Mouse (Mus musculus) heart, postnatal 0 days (tissue): ENCODE data around the gene 4632433K11Rik. TPM values are rescaled to one million over a fixed set of nuclear protein-coding genes. Genes with fewer than 3 reads are reported as not detected.

ENCODE experiments used
- ATAC-seq: fragments of 200-750 bp; cut with Nextera tagmentation; 2 replicates; pipeline ENCODE4 v1.8.0; 2017; ENCODE audit warnings: low read depth, moderate number of reproducible peaks, moderate library complexity; ENCODE audit not compliant: insufficient read depth
- DNase-seq: peaks from one replicate; pipeline ENCODE4 v3.0.0-alpha.2; 2016; ENCODE audit warnings: low spot score
- H3K27ac ChIP-seq: fragments of 300-500 bp; sonication (generic); 2 replicates; pipeline ENCODE4 v1.5.1; 2014; ENCODE audit warnings: low read depth, mild to moderate bottlenecking
- H3K27me3 ChIP-seq: fragments of 300-500 bp; sonication (generic); 2 replicates; pipeline ENCODE4 v1.6.1; 2014; ENCODE audit warnings: low read length, mixed read lengths; ENCODE audit not compliant: control insufficient read depth, insufficient read depth
- H3K36me3 ChIP-seq: fragments of 300-500 bp; sonication (generic); replicated peaks from 2 replicates; pipeline ENCODE4 v1.6.1; 2014; ENCODE audit warnings: low read length, mixed read lengths; ENCODE audit not compliant: control insufficient read depth, insufficient read depth
- H3K4me1 ChIP-seq: fragments of 300-500 bp; sonication (generic); 2 replicates; pipeline ENCODE4 v1.6.1; 2014; ENCODE audit warnings: antibody characterized with exemption; ENCODE audit not compliant: control insufficient read depth, insufficient read depth
- H3K4me2 ChIP-seq: fragments of 300-500 bp; sonication (generic); 2 replicates; pipeline ENCODE4 v1.6.1; 2014; ENCODE audit warnings: low read depth, mild to moderate bottlenecking, low read length, moderate library complexity
- H3K4me3 ChIP-seq: fragments of 300-500 bp; sonication (generic); 2 replicates; pipeline ENCODE4 v1.5.1; 2014; ENCODE audit warnings: low read depth, low read length
- H3K9ac ChIP-seq: fragments of 300-500 bp; sonication (generic); replicated peaks from 2 replicates; pipeline ENCODE4 v1.6.1; 2014; ENCODE audit warnings: low read depth, low read length, mixed read lengths
- H3K9me3 ChIP-seq: fragments of 300-500 bp; sonication (generic); replicated peaks from 2 replicates; pipeline ENCODE4 v1.6.1; 2016; ENCODE audit warnings: low read length; ENCODE audit not compliant: control insufficient read depth
- CTCF ChIP-seq: IDR thresholded peaks from 2 replicates; pipeline ENCODE4 v1.5.1; 2016; ENCODE audit warnings: antibody characterized with exemption, control low read depth, low read depth
- EP300 ChIP-seq: IDR thresholded peaks from 2 replicates; pipeline ENCODE4 v1.6.1; 2016; ENCODE audit warnings: antibody characterized with exemption, low read depth
- WGBS: fragments of 180-500 bp; shearing (Covaris S2); extraction: QIAGEN DNeasy Blood & Tissue Kit; methylation state at CpG from one replicate; pipeline ENCODE4 v1.1.7; 2014; 5-methylcytosine and 5-hydroxymethylcytosine counted together
- polyA plus RNA-seq: library from polyadenylated mRNA; unstranded; fragments of >200 nt; fragmentation: Nextera tagmentation; extraction: Ambion mirVana; gene quantifications from 2 replicates; pipeline ENCODE4 v1.2.1, GENCODE M21; 2015
- total RNA-seq: library from RNA; depleted of rRNA; stranded (reverse); fragments of >200 nt; gene quantifications from 2 replicates; pipeline ENCODE4 v1.2.3, GENCODE M21; 2014; ENCODE audit warnings: low replicate concordance

4632433K11Rik gene
- total and polyA plus RNA-seq, 2 experiments from 2014 or later = 0.99 TPM; not detected in 1

GRCm38 (mm10) chr7:5021197-5021596, 12.7 kb upstream of the 4632433K11Rik start:
- Histone ChIP-seq H3K4me2 (peak overlapping the region; percentile 91), H3K9me3 (no peaks in the 10 kb centered on the region), H3K9ac (peak overlapping the region; percentile 97), H3K4me1 (peaks cover 14% of the 10 kb centered on the region), H3K27ac (peak overlapping the region; percentile 97), H3K4me3 (peak overlapping the region; percentile 98), H3K36me3 (peaks cover 29% of the 10 kb centered on the region), H3K27me3 (no peaks in the 10 kb centered on the region)
- TF ChIP-seq CTCF (no peak), EP300 (no peak)
- ATAC-seq (no peak), DNase-seq (no peak)
- WGBS = 44% methylated on average over 5 of the region's 5 CpGs

GRCm38 (mm10) chr7:5029543-5029942, 4.4 kb upstream of the 4632433K11Rik start:
- WGBS = 93% methylated on average over 22 of the region's 22 CpGs
- Histone ChIP-seq H3K9ac (no peak overlapping the region), H3K27ac (no peak overlapping the region), H3K27me3 (no peaks in the 10 kb centered on the region), H3K4me2 (no peak overlapping the region), H3K9me3 (peaks cover 21% of the 10 kb centered on the region), H3K36me3 (peaks cover 75% of the 10 kb centered on the region), H3K4me1 (no peaks in the 10 kb centered on the region), H3K4me3 (no peak overlapping the region)
- ATAC-seq = no peak
- no peak for DNase-seq
- TF ChIP-seq EP300 = no peak
- TF ChIP-seq CTCF = no peak

GRCm38 (mm10) chr7:5029946-5030345, 4.0 kb upstream of the 4632433K11Rik start:
- WGBS = 89% methylated on average over 21 of the region's 21 CpGs

GRCm38 (mm10) chr7:5030554-5031275, 3.2 kb upstream of the 4632433K11Rik start:
- Histone ChIP-seq H3K9me3 (peaks cover 21% of the 10 kb centered on the region), H3K27ac (no peak overlapping the region), H3K4me1 (no peaks in the 10 kb centered on the region), H3K9ac (no peak overlapping the region), H3K27me3 (no peaks in the 10 kb centered on the region), H3K4me3 (no peak overlapping the region), H3K4me2 (no peak overlapping the region), H3K36me3 (peaks cover 79% of the 10 kb centered on the region)
- ATAC-seq = no peak
- DNase-seq = no peak
- no peak for TF ChIP-seq CTCF
- no peak for TF ChIP-seq EP300
- WGBS = 85% methylated on average over 63 of the region's 63 CpGs

More at GRCm38 (mm10) chr7:5029946-5030345, 4.0 kb upstream of the 4632433K11Rik start:
- Histone ChIP-seq H3K4me2 (no peak overlapping the region), H3K9me3 (peaks cover 21% of the 10 kb centered on the region), H3K27me3 (no peaks in the 10 kb centered on the region), H3K9ac (no peak overlapping the region), H3K4me3 (no peak overlapping the region), H3K4me1 (no peaks in the 10 kb centered on the region), H3K27ac (no peak overlapping the region), H3K36me3 (peaks cover 73% of the 10 kb centered on the region)
- DNase-seq (no peak), ATAC-seq (no peak)
- no peak for TF ChIP-seq CTCF

GRCm38 (mm10) chr7:5031496-5031895, 2.4 kb upstream of the 4632433K11Rik start:
- Histone ChIP-seq H3K4me1 (no peaks in the 10 kb centered on the region), H3K9ac (no peak overlapping the region), H3K4me3 (no peak overlapping the region), H3K9me3 (peaks cover 21% of the 10 kb centered on the region), H3K27me3 (no peaks in the 10 kb centered on the region), H3K36me3 (peaks cover 82% of the 10 kb centered on the region), H3K4me2 (no peak overlapping the region), H3K27ac (no peak overlapping the region)
- DNase-seq = no peak
- TF ChIP-seq EP300 = no peak
- no peak for TF ChIP-seq CTCF
- WGBS = 82% methylated on average over 46 of the region's 46 CpGs
- no peak for ATAC-seq

- 96% methylated on average over 17 of the region's 17 CpGs for WGBS
- no peak overlapping the region for H3K9ac ChIP-seq
- no peak for ATAC-seq
Observed at GRCm38 (mm10) chr7:5035628-5036027, 1.7 kb downstream of the 4632433K11Rik start.

More at GRCm38 (mm10) chr7:5035628-5036027, 1.7 kb downstream of the 4632433K11Rik start:
- H3K4me3 ChIP-seq = no peak overlapping the region
- H3K36me3 ChIP-seq = peaks cover 49% of the 10 kb centered on the region
- DNase-seq = no peak
- no peak overlapping the region for H3K4me2 ChIP-seq
- peaks cover 8% of the 10 kb centered on the region for H3K4me1 ChIP-seq
- H3K27ac ChIP-seq = no peak overlapping the region
- no peaks in the 10 kb centered on the region for H3K27me3 ChIP-seq
- H3K9me3 ChIP-seq = peaks cover 11% of the 10 kb centered on the region
- TF ChIP-seq CTCF = no peak
- no peak for TF ChIP-seq EP300
